19 mouse cellular contexts compared by ENCODE assay signal in the genomic region with DNA sequence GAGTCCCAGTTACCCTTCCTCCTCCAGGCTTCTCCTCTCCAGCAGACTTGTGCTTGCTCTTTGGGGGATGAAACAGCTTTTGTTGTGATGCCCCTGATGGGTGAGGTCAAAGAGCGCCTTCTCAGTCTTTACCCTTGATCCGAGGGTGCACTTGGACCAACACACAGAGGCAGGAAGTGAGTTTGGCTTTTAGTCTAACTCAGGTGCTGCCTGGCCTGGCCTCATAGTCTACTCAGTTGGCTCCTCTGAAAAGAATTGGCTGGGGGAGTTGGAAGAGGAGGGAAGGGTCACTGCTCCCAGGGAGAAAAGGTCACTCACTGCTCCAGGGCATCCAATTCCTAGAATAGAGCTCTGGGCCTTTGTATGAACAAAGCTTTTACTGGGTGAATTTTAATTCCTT. TPM values are rescaled to one million over a fixed set of nuclear protein-coding genes. Genes with fewer than 3 reads are reported as not detected.
DNase-seq lines count a peak whose midpoint lies in the region; TF ChIP-seq lines count a peak whose summit lies in the region.
"Had no signal": no experiment of that assay in that cellular context is flagged by ENCODE, and none has a peak within 500 bp of the region (broad histone marks: within the 10 kb centered on the region; RNA-seq: fewer than 3 reads in every experiment).

No protein-coding gene starts in this region.

- TF ChIP-seq CTCF in kidney, adult 2 months (conservative IDR thresholded peaks at IDR 0.05; ENCODE audit: insufficient read depth, insufficient read length, low read depth, low read length): no peak
- no peak for TF ChIP-seq CTCF in testis, adult 2 months (IDR thresholded peaks at IDR 0.05; ENCODE audit: control insufficient read depth, insufficient read depth, insufficient replicate concordance, low read depth, low read length)

- intact Hi-C loops in heart, postnatal 25 days (cut with DNase I): no loop called here

- H3K4me3 ChIP-seq in kidney, adult 2 months (ENCODE audit: insufficient read depth, low read depth, low read length): no peak overlapping the region
- no peak overlapping the region for H3K4me3 ChIP-seq in testis, adult 2 months (ENCODE audit: control insufficient read depth, low read depth, low read length)
- H3K4me3 ChIP-seq: forebrain, embryonic 12.5 days; heart, embryonic 15.5 days; left cerebral cortex, adult 2 months; megakaryocyte, embryonic 14.5 days; stomach, embryonic 15.5 days had no signal

- H3K4me1 ChIP-seq in kidney, adult 2 months (ENCODE audit: control insufficient read depth, insufficient read depth, low read length): no peaks in the 10 kb centered on the region; the same call in 1 of the 2 replicates
- H3K4me1 ChIP-seq in testis, adult 2 months (ENCODE audit: control insufficient read depth, insufficient read depth, low read length): peaks cover 3% of the 10 kb centered on the region
- H3K4me1 ChIP-seq: heart, embryonic 15.5 days; stomach, embryonic 15.5 days had no signal

- H3K27ac ChIP-seq in kidney, adult 2 months (ENCODE audit: insufficient read depth, low read depth, low read length): no peak overlapping the region
- H3K27ac ChIP-seq in testis, adult 2 months (ENCODE audit: control insufficient read depth, insufficient read depth, low read depth, low read length): peak overlapping the region; percentile 21
- H3K27ac ChIP-seq: forebrain, embryonic 12.5 days; heart, embryonic 15.5 days; left cerebral cortex, adult 2 months; stomach, embryonic 15.5 days had no signal

- peak; percentile 77 for DNase-seq in heart, adult 11 months
- DNase-seq in heart, postnatal 25 days (ENCODE audit: low spot score): no peak
- DNase-seq in kidney, adult 2 months: peak; percentile 88
- no peak for DNase-seq in kidney, postnatal 10 days
- DNase-seq in testis, postnatal 10 days (ENCODE audit: low spot score): no peak
- DNase-seq in ovary, postnatal 36 days (ENCODE audit: low spot score): no peak
- DNase-seq: adrenal gland, adult 8-10 months; cerebellum, adult 9-10 months; left cerebral cortex, postnatal 4 days; liver; lung, adult 18-20 months had no signal

- H3K27me3 ChIP-seq in kidney, adult 2 months (replicated peaks; ENCODE audit: control insufficient read depth, insufficient read depth, low read length): no peaks in the 10 kb centered on the region
- no peaks in the 10 kb centered on the region for H3K27me3 ChIP-seq in testis, adult 2 months (ENCODE audit: control insufficient read depth, insufficient read depth, low read length)
- H3K27me3 ChIP-seq: CH12.LX; forebrain, embryonic 12.5 days; heart, embryonic 15.5 days; megakaryocyte, embryonic 14.5 days; stomach, embryonic 15.5 days had no signal

- H3K36me3 ChIP-seq in kidney, adult 2 months (ENCODE audit: control insufficient read depth, insufficient read depth, low read length): peaks cover 9% of the 10 kb centered on the region
- no peaks in the 10 kb centered on the region; the same call in none of the 2 replicates for H3K36me3 ChIP-seq in testis, adult 2 months (ENCODE audit: control insufficient read depth, insufficient read depth, low read length)

- no peak for TF ChIP-seq POLR2A in kidney, adult 2 months (IDR thresholded peaks at IDR 0.05; ENCODE audit: low read depth, low read length)
- TF ChIP-seq POLR2A in testis, adult 2 months (IDR thresholded peaks at IDR 0.05; ENCODE audit: control insufficient read depth, low read depth, low read length): no peak

- 47% methylated on average over 2 of the region's 2 CpGs for WGBS in kidney, adult 2 months

RNA-seq across cellular contexts. Expression of a gene that starts 16.6 kb away (rescaled TPM):
- total RNA-seq in heart, postnatal 25 days (2021): 100 to 1,000 TPM; 581 TPM
- polyA plus RNA-seq in kidney, adult 2 months (2012; rRNA removed): 328 and 349 TPM in 2 replicates
- polyA plus RNA-seq in testis, adult 2 months (2012; rRNA removed): 112 and 129 TPM in 2 replicates

RNA-seq across cellular contexts. Expression of a gene that starts 43.4 kb away (rescaled TPM):
- total RNA-seq in heart, postnatal 25 days (2021): under 1 TPM; 0.08 to 0.11 TPM
- 0.03 TPM in 2 replicates for polyA plus RNA-seq in kidney, adult 2 months (2012; rRNA removed)
- polyA plus RNA-seq in testis, adult 2 months (2012; rRNA removed): 9.0 and 9.9 TPM in 2 replicates
- total RNA-seq: granulocyte monocyte progenitor cell, adult 5-6 weeks had no signal

Comparison
In these comparisons a context has a peak if more than half of its experiments do, and no peak if none do; other contexts are left out.
1. DNase-seq: peak in heart, adult 11 months (single experiment) and kidney, adult 2 months (single experiment); none in heart, postnatal 25 days (single experiment), kidney, postnatal 10 days (single experiment), testis, postnatal 10 days (single experiment) and ovary, postnatal 36 days (single experiment).